Mouse (Mus musculus) spleen, adult 2 months (tissue): ENCODE measurements around the gene Kalrn.

Experiments used
- CTCF ChIP-seq: fragments of 200-500 bp; IDR thresholded peaks from 2 replicates; pipeline ENCODE4 v1.5.1; 2011; ENCODE audit warnings: mild to moderate bottlenecking, inconsistent platforms; ENCODE audit not compliant: insufficient read depth, insufficient read length, insufficient replicate concordance; ENCODE audit errors: extremely low read depth
- POLR2A ChIP-seq: fragments of 200-500 bp; IDR thresholded peaks from 2 replicates; pipeline ENCODE4 v1.6.1; 2011; ENCODE audit warnings: low read depth, low read length, inconsistent platforms

GRCm38 (mm10) chr16:34239618-34240017 is 333.7 kb downstream of the Kalrn start:
- TF ChIP-seq POLR2A (no peak), CTCF (no peak)
